Mouse (Mus musculus) myocyte (in vitro differentiated cells): ENCODE measurements around the gene Hus1b.

Experiments
- CEBPB ChIP-seq: IDR thresholded peaks from 2 replicates; pipeline ENCODE4 v1.6.1; 2011; ENCODE audit warnings: mild to moderate bottlenecking, moderate library complexity; ENCODE audit not compliant: poor library complexity, insufficient read depth, severe bottlenecking
- E2F4 ChIP-seq: IDR thresholded peaks from one replicate; pipeline ENCODE4 v1.6.1; 2011; ENCODE audit warnings: mild to moderate bottlenecking, control low read depth, moderate library complexity; ENCODE audit not compliant: insufficient read depth
- MYOD1 ChIP-seq, 3 experiments: IDR thresholded peaks; one replicate each; pipeline ENCODE4 v1.6.1; 2011; ENCODE audit warnings: control low read depth in 2 of 3, low read depth in 2 of 3, mild to moderate bottlenecking in 2 of 3, moderate library complexity in 1 of 3; ENCODE audit not compliant: insufficient read length in 2 of 3, control insufficient read depth in 1 of 3
- MYOG ChIP-seq, 3 experiments: IDR thresholded peaks; one replicate each; pipeline ENCODE4 v1.6.1; 2011; ENCODE audit warnings: control low read depth in 2 of 3, low read depth in 2 of 3, mild to moderate bottlenecking in 2 of 3; ENCODE audit not compliant: insufficient read length in 2 of 3, control insufficient read depth in 1 of 3, insufficient read depth in 1 of 3
- POLR2A ChIP-seq: IDR thresholded peaks from one replicate; pipeline ENCODE4 v1.6.1; 2011; ENCODE audit warnings: low read depth, mild to moderate bottlenecking, control low read depth, moderate library complexity; ENCODE audit not compliant: insufficient read length
- POLR2AphosphoS2 ChIP-seq: IDR thresholded peaks from one replicate; pipeline ENCODE4 v1.6.1; 2011; ENCODE audit warnings: low read depth, control low read depth; ENCODE audit not compliant: insufficient read length
- SRF ChIP-seq: IDR thresholded peaks from one replicate; pipeline ENCODE4 v1.6.1; 2011; ENCODE audit warnings: low read depth; ENCODE audit not compliant: control insufficient read depth, insufficient read length
- TCF12 ChIP-seq: IDR thresholded peaks from one replicate; pipeline ENCODE4 v1.6.1; 2011; ENCODE audit warnings: mild to moderate bottlenecking, control low read depth; ENCODE audit not compliant: poor library complexity, insufficient read depth, severe bottlenecking
- TCF3 ChIP-seq: IDR thresholded peaks from one replicate; pipeline ENCODE4 v1.6.1; 2011; ENCODE audit warnings: low read depth, control low read depth; ENCODE audit not compliant: insufficient read length
- USF1 ChIP-seq: IDR thresholded peaks from one replicate; pipeline ENCODE4 v1.6.1; 2011; ENCODE audit warnings: low read depth, mild to moderate bottlenecking, control low read depth, moderate library complexity

DNA sequence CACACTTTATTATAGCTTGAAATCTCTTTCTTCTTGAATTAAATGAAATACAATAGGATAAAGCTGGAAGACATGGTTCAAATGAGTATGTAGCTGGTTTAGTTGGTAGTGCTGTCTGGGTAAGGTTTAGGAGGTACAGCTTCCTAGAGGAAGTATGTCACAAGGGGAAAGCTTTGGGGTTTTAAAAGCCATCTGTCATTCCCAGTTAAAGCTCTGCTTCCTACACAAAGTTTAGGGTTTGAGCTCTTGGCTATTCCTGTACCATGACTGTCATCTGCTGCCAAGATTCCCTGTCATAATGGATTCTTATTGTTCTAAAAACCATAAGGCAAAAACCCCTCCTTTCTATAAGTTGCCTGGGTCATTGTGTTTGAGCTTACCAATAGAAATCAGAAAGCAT is 1.8 kb downstream of the Hus1b start:
- TF ChIP-seq POLR2A, result no peak
- no peak for TF ChIP-seq SRF
- TF ChIP-seq MYOG (IDR thresholded peaks at IDR 0.05; ENCODE audit: control insufficient read depth in 1 of 3, insufficient read depth in 1 of 3, insufficient read length in 2 of 3, low read depth in 2 of 3), result no peak
- no peak for TF ChIP-seq POLR2AphosphoS2
- no peak for TF ChIP-seq USF1
- no peak for TF ChIP-seq E2F4
- no peak for TF ChIP-seq TCF12
- TF ChIP-seq TCF3, result no peak
- no peak for TF ChIP-seq CEBPB
- no peak for TF ChIP-seq MYOD1 (IDR thresholded peaks at IDR 0.05; ENCODE audit: control insufficient read depth in 1 of 3, insufficient read length in 2 of 3, low read depth in 2 of 3)
